Mouse (Mus musculus): ENCODE measurements around the gene Slc12a4.

- no peak for TF ChIP-seq TAL1 (IDR thresholded peaks at IDR 0.05; ENCODE audit: low read length)
- TF ChIP-seq GATA1 (IDR thresholded peaks at IDR 0.05; ENCODE audit: low read length) = no peak
Observed at GRCm38 (mm10) chr8:106004538-106005207, 38.8 kb upstream of the Slc12a4 start.

All from erythroblast, embryonic 14.5 days (primary cell).